Mouse (Mus musculus) hindbrain, postnatal 0 days (tissue): ENCODE measurements around the gene Best3. TPM values are rescaled to one million over a fixed set of nuclear protein-coding genes. Genes with fewer than 3 reads are reported as not detected.

Experiments
- ATAC-seq: fragments of 200-750 bp; cut with Nextera tagmentation; 2 replicates; pipeline ENCODE4 v1.8.0; 2017; ENCODE audit warnings: mild to moderate bottlenecking, moderate TSS enrichment, moderate library complexity
- DNase-seq: peaks from one replicate; pipeline ENCODE4 v3.0.0-alpha.2; 2015; ENCODE audit warnings: low spot score
- H3K27ac ChIP-seq: fragments of 300-500 bp; sonication (generic); 2 replicates; pipeline ENCODE4 v1.5.1; 2014; ENCODE audit warnings: mild to moderate bottlenecking
- H3K27me3 ChIP-seq: fragments of 300-500 bp; sonication (generic); 2 replicates; pipeline ENCODE4 v1.6.1; 2014; ENCODE audit warnings: low read length, mixed read lengths; ENCODE audit not compliant: insufficient read depth
- H3K36me3 ChIP-seq: fragments of 300-500 bp; sonication (generic); 2 replicates; pipeline ENCODE4 v1.6.1; 2014; ENCODE audit warnings: low read length, mixed read lengths; ENCODE audit not compliant: insufficient read depth
- H3K4me1 ChIP-seq: fragments of 300-500 bp; sonication (generic); 2 replicates; pipeline ENCODE4 v1.6.1; 2014; ENCODE audit warnings: antibody characterized with exemption, low read length, mixed read lengths; ENCODE audit not compliant: insufficient read depth
- H3K4me2 ChIP-seq: fragments of 300-500 bp; sonication (generic); 2 replicates; pipeline ENCODE4 v1.6.1; 2014; ENCODE audit warnings: low read depth, mild to moderate bottlenecking, low read length, moderate library complexity, mixed read lengths
- H3K4me3 ChIP-seq: fragments of 300-500 bp; sonication (generic); 2 replicates; pipeline ENCODE4 v1.5.1; 2014; ENCODE audit warnings: low read length
- H3K9ac ChIP-seq: fragments of 300-500 bp; sonication (generic); replicated peaks from 2 replicates; pipeline ENCODE4 v1.6.1; 2014; ENCODE audit warnings: mild to moderate bottlenecking, low read length, moderate library complexity, mixed read lengths
- H3K9me3 ChIP-seq: fragments of 300-500 bp; sonication (generic); 2 replicates; pipeline ENCODE4 v1.6.1; 2016; ENCODE audit warnings: low read length, mixed read lengths
- CTCF ChIP-seq: IDR thresholded peaks from 2 replicates; pipeline ENCODE4 v1.5.1; 2016; ENCODE audit warnings: antibody characterized with exemption, control low read depth, low read depth
- WGBS: fragments of 180-500 bp; shearing (Covaris S2); extraction: QIAGEN DNeasy Blood & Tissue Kit; methylation state at CpG from one replicate; pipeline ENCODE4 v1.1.7; 2014; 5-methylcytosine and 5-hydroxymethylcytosine counted together
- polyA plus RNA-seq: library from polyadenylated mRNA; unstranded; fragments of >200 nt; fragmentation: Nextera tagmentation; extraction: Ambion mirVana; gene quantifications from 2 replicates; pipeline ENCODE4 v1.2.1, GENCODE M21; 2015
- total RNA-seq: library from RNA; depleted of rRNA; stranded (reverse); fragments of >200 nt; gene quantifications from 2 replicates; pipeline ENCODE4 v1.2.3, GENCODE M21; 2014

Best3 gene
- total and polyA plus RNA-seq, 2 experiments from 2014 or later = 0.05 to 0.15 TPM

- H3K36me3 ChIP-seq = no peaks in the 10 kb centered on the region
- no peak overlapping the region for H3K9ac ChIP-seq
- H3K27me3 ChIP-seq = no peaks in the 10 kb centered on the region
- H3K9me3 ChIP-seq = no peaks in the 10 kb centered on the region
- no peak for TF ChIP-seq CTCF
- H3K4me1 ChIP-seq = no peaks in the 10 kb centered on the region
- ATAC-seq (no peak), DNase-seq (no peak)
- WGBS = 91% methylated on average over 8 of the region's 8 CpGs
- no peak overlapping the region for H3K4me3 ChIP-seq
- H3K27ac ChIP-seq = no peak overlapping the region
- no peak overlapping the region for H3K4me2 ChIP-seq
Observed at GRCm38 (mm10) chr10:116993971-116994370, 7.9 kb downstream of the Best3 start.

- H3K36me3 ChIP-seq = no peaks in the 10 kb centered on the region
- TF ChIP-seq CTCF = no peak
- no peak overlapping the region for H3K4me2 ChIP-seq
- no peak for ATAC-seq
- 88% methylated on average over 5 of the region's 5 CpGs for WGBS
- no peak for DNase-seq
- H3K27me3 ChIP-seq = no peaks in the 10 kb centered on the region
- H3K4me1 ChIP-seq = no peaks in the 10 kb centered on the region
- no peak overlapping the region for H3K4me3 ChIP-seq
- no peak overlapping the region for H3K27ac ChIP-seq
- H3K9me3 ChIP-seq = no peaks in the 10 kb centered on the region
- H3K9ac ChIP-seq = no peak overlapping the region
Observed at GRCm38 (mm10) chr10:116995162-116995561, 9.0 kb downstream of the Best3 start.

GRCm38 (mm10) chr10:116995584-116996235 lies 9.6 kb downstream of the Best3 start:
- no peak for DNase-seq
- 78% methylated on average over 6 of the region's 6 CpGs for WGBS
- no peak overlapping the region for H3K4me3 ChIP-seq
- H3K27me3 ChIP-seq = no peaks in the 10 kb centered on the region
- no peak for TF ChIP-seq CTCF
- no peak for ATAC-seq
- no peak overlapping the region for H3K27ac ChIP-seq
- no peaks in the 10 kb centered on the region for H3K4me1 ChIP-seq
- no peak overlapping the region for H3K4me2 ChIP-seq
- no peak overlapping the region for H3K9ac ChIP-seq
- no peaks in the 10 kb centered on the region for H3K9me3 ChIP-seq
- H3K36me3 ChIP-seq = no peaks in the 10 kb centered on the region

- Histone ChIP-seq H3K4me2 (no peak overlapping the region), H3K4me3 (no peak overlapping the region), H3K27ac (no peak overlapping the region), H3K27me3 (no peaks in the 10 kb centered on the region), H3K9ac (no peak overlapping the region), H3K9me3 (no peaks in the 10 kb centered on the region), H3K36me3 (no peaks in the 10 kb centered on the region), H3K4me1 (no peaks in the 10 kb centered on the region)
- no peak for TF ChIP-seq CTCF
- no peak for DNase-seq
- whole genome bisulfite sequencing = 74% methylated on average over 6 of the region's 6 CpGs
- ATAC-seq = no peak
Observed at GRCm38 (mm10) chr10:116996236-116996600, 10.1 kb downstream of the Best3 start.

- no peaks in the 10 kb centered on the region for H3K27me3 ChIP-seq
- H3K9ac ChIP-seq = no peak overlapping the region
- H3K27ac ChIP-seq = no peak overlapping the region
- H3K36me3 ChIP-seq = no peaks in the 10 kb centered on the region
- no peak for TF ChIP-seq CTCF
- H3K4me3 ChIP-seq = no peak overlapping the region
- ATAC-seq (no peak), DNase-seq (no peak)
- no peaks in the 10 kb centered on the region for H3K9me3 ChIP-seq
- 82% methylated on average over 17 of the region's 17 CpGs for WGBS
- H3K4me1 ChIP-seq = no peaks in the 10 kb centered on the region
- no peak overlapping the region for H3K4me2 ChIP-seq
Observed at GRCm38 (mm10) chr10:116998716-116999455, 12.8 kb downstream of the Best3 start.

GRCm38 (mm10) chr10:117000975-117001374 lies 14.9 kb downstream of the Best3 start:
- no peaks in the 10 kb centered on the region for H3K9me3 ChIP-seq
- DNase-seq (peak; percentile 31), ATAC-seq (no peak)
- no peak overlapping the region for H3K4me2 ChIP-seq
- no peaks in the 10 kb centered on the region for H3K27me3 ChIP-seq
- H3K27ac ChIP-seq = no peak overlapping the region
- 50% methylated on average over 12 of the region's 12 CpGs for WGBS
- no peaks in the 10 kb centered on the region for H3K36me3 ChIP-seq
- H3K4me1 ChIP-seq = no peaks in the 10 kb centered on the region
- H3K9ac ChIP-seq = no peak overlapping the region
- TF ChIP-seq CTCF = no peak
- H3K4me3 ChIP-seq = no peak overlapping the region

- no peak for DNase-seq
- H3K27me3 ChIP-seq = no peaks in the 10 kb centered on the region
- no peak overlapping the region for H3K27ac ChIP-seq
- no peaks in the 10 kb centered on the region for H3K4me1 ChIP-seq
- no peak for ATAC-seq
- no peaks in the 10 kb centered on the region for H3K9me3 ChIP-seq
- H3K4me3 ChIP-seq = no peak overlapping the region
- 66% methylated on average over 5 of the region's 5 CpGs for WGBS
- H3K36me3 ChIP-seq = no peaks in the 10 kb centered on the region
- H3K4me2 ChIP-seq = no peak overlapping the region
- no peak overlapping the region for H3K9ac ChIP-seq
- TF ChIP-seq CTCF = no peak
Observed at GRCm38 (mm10) chr10:117004695-117005094, 18.6 kb downstream of the Best3 start.
